Mouse (Mus musculus) mesoderm, embryonic 11.5 days (tissue): ENCODE measurements at regions not wholly inside any gene's neighbourhood (a gene's known extent, or its start where the extent isn't known, plus 50 kb on each side); places are given as distances from the start of the nearest gene placed in this dataset.
A peak's percentile ranks its signal among the peaks of the same experiment; 100 is the strongest.
"Not testable (repeated sequence)": the region's sequence is repeated elsewhere in the genome, so short reads cannot be mapped to it uniquely, and the experiment has no call there.

ENCODE experiments used
- DNase-seq: peaks from one replicate; pipeline ENCODE4 v3.0.0-alpha.2; 2012; ENCODE audit warnings: low read depth, low spot score

DNA sequence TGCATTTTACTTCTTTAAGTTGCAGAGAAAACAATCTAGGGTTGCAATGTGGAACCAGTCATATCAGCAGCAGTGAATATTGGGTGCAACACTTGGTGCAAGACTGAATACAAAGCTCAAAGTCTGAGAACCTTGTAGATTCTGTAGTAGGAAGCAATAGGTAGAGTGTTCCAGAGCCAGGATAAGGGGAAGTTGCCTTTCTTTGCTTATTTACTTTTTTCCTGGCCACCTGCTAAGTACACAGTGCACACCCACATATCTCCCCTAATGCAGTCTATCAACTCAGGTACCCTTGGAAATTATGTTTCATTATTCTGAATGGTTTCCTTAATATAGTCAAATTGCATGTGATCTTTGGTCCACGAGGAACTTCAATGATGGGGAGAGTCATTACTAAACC is 464.9 kb downstream of the Inhba start:
- no peak for DNase-seq

DNA sequence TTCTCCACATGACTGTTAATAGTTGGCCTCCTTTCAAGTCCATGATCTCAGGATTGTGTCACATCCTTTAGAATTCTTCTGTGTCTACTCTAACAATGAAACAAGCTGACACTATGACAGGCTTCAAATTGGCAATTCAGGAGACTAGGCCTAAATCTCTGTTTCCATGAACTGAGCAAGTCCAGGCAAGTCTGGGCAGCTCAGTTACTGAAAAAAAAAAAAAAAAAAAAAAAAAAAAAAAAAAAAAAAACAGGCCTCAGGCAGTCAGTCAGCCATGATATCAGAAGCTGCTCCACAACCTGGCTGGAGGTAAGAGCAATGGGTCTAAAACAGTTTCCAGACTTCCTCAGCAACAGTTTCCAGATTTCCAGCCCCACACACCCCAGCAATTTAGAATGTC is 475.6 kb downstream of the Inhba start:
- DNase-seq: no peak

DNA sequence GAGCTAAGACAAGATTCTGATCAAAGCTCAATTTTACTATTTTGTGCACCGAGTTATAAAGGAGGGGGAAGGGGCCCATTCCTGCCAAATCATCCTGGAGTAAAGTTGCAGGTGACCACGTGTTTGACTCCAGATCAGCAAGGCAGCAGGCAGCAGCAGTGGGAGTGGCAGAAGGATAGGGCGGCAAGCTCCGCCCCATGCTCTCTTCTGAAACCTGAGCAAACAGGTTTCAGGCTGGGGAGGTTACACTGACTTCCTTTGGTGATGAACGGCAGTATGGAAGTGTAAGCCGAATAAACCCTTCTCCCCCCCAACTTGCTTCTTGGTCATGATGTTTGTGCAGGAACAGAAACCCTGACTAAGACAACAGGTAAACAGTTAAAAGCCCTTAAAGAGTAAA is 479.0 kb downstream of the Inhba start:
- DNase-seq: not testable (repeated sequence)

DNA sequence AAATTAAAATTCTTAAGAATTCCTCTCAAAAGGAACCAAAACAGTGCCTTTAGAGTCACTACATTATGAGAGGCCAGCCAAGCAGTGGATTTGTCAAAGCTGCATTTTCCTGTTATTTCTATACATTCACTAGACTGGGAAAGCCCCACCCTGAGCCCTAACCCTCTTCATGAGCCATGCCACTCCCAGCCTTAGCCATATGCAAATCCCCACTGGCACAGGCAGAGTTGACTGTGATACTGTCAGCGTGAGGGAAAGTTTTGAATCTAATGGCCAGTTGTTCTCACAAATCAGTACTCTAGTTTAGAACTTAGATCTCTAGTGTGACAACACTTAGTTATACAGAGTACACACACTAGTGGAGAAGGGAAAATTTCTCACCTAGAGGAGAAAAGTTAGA is 486.4 kb downstream of the Inhba start:
- no peak for DNase-seq

DNA sequence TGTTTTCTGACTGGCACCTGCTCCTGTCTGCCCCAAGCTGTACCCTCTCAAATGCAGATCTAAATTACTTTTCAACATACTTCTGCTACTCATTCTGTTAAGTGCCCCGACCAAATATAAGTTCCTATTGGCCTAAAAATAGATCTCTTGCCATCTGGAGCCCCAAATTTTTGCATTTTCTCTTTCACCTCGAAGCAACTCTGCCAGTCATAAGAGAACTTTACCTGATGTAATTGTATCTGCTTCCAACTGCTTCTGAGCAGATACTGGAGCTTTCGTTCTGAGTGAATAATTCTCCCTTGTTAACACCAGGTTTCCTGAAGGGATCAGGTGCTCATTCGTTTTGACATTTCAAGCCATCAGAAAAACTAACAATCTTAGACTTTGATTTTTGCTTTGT is 501.2 kb downstream of the Inhba start:
- DNase-seq: no peak

DNA sequence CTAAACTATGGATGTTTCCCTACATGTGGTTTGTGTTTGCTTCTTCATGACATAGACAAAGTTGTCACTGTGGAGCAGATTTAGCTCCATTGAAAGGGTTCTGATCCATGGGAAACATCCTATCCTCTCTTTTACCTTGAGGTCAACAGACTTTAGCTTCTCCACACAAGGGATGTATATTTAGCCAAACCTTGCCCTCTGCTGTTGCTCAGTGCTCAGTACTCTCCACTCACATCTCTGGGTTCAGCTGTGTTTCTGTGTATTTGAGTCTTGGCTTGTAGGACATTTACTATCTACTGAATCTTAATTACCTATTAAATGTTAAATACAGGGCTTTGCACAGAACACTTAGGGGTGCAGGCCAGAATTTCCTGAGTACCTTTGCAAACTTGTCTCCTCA is 503.5 kb downstream of the Inhba start:
- no peak for DNase-seq

DNA sequence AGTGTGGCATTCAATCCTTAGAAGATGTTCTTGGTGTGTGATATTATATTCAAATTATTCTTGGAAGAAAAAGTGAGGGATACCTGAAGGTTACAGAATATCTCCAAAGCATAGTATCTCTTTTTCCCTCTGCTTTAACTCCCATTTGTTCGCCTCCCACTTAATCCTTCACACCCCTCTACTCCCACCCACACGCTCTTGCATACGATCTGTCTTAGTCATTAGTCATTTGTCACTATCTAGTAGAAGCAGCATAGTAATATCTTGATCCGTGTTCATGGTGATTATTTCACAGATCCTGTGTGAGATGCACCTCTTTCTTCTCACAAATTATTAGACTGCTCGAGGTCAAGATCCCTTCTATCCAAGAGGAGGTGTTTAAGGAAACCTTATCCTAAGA is 517.4 kb downstream of the Inhba start:
- no peak for DNase-seq

DNA sequence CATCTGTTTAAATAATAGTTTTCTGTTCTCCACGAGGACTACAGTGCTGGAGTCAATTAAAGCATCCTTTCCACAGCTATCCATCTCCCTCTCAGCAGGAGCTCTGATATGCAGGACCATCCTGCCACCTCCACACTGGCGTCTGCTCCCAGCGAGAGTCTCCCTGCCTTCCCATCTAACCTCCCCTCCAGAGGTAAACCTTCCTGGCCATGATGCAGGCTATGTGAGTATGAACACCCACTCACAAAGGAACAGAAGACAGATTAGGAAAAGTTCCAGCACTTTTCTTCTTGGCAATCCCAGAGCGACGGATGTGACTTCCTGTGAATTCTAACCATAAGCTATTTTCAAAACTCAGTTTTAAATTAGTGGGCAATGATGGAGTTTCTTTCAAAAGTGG is 532.1 kb downstream of the Inhba start:
- DNase-seq: no peak

DNA sequence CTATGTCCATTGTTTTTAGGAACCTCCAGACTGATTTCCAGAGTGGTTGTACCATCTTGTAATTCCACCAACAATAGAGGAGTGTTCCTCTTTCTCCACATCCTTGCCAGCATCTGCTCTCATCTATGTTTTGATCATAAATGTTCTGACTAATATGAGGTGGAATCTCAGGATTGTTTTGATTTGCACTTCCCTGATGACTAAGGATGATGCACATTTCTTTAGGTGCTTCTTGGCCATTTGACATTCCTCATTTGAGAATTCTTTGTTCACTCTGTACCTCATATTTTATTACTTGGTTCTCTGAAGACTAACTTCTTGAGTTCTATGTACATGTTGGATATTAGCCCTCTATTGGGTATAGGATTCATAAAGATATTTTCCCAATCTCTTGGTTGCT is 538.4 kb downstream of the Inhba start:
- no peak for DNase-seq

DNA sequence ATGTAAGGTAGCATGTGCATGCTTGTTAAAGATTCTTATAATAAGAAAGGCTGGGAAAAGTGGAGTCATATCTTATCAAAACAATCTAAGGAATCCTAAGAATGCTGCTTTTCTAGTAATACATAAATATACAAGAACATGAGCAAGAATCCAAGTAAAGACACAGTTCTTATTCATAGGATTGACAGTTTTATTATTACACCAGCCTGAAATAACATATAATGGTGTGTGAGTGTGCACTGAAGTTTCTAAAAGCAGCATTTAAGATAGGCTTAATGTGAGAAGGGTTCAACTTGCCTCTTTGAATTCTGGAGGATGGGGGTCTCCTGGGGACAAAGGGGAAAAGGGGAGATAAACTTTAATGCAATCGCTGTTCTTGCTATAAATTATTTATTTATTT is 553.3 kb downstream of the Inhba start:
- no peak for DNase-seq

DNA sequence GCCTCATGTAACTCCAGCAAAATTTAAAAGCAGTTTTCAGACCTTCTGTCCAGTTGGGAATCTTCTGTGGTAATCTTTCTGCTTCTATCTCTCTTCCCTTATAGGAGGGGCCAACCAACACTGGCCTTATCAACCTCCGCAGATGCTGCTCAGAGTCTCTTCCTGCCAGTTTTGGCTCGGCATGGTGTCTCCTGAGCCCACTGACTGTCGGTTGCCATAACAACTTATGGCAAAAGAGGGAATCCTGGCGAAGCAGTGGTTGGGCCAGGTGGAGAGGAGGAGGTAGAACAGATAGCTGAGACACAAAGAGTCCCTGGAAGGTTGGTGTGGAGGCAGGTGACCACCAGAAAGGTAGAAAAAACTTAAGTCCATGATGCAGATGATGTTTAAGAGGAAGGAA is 562.4 kb downstream of the Inhba start:
- DNase-seq: no peak

DNA sequence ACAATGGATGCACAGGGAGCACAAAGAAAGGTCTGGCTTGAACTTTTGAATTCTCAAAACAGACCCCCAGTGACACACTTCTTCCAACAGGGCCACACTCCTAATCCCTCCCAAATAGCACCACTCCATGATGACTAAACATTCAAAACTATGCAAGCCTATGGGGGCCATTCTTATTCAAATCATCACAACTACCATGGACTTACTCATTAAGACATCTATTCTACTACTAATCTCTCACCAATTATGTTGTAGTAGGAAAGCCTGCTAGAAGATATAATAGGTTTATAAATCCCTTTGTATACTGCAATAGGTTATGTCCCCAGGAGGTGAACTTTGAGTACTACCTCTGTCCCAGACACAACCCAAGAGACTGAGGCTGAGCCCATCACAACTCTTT is 574.6 kb downstream of the Inhba start:
- DNase-seq: no peak

DNA sequence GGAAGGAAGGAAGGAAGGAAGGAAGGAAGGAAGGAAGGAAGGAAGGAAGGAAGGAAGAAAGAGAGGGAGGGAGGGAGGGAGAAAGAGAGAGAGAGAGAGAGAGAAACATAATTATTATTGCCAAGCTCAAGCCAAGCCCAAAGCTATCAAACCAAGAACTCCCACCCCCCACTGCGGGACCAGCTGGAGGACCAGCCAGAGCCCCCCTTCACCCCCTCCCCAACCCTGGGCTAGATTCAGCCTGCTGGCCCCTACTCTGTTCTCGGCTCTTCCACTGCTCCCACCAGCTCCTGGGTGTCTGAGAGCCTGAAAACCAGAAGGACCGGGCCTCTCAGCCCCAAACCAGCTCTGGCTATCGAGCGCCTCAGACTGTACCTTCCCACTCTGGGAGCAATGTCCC is 608.1 kb downstream of the Inhba start:
- DNase-seq: no peak

DNA sequence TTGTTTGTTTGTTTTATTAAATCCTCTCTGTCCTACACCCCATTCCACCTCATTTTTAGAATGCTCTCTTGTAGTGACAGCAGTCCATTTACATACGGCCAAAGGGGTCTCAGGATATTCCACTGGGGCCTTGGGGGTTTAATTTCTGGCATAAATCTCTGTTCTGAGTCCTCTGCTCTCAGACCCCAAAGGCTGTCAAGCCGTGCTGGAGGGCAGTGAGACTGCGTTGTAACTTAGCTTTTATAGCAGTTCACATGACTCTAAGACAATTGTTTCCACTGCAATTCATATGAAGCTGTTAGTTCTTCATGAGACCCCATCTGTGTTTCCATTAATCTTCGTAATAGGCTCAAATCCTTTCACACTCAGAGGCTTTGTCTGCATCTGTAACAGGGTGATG is 614.9 kb downstream of the Inhba start:
- DNase-seq: peak; percentile 48

DNA sequence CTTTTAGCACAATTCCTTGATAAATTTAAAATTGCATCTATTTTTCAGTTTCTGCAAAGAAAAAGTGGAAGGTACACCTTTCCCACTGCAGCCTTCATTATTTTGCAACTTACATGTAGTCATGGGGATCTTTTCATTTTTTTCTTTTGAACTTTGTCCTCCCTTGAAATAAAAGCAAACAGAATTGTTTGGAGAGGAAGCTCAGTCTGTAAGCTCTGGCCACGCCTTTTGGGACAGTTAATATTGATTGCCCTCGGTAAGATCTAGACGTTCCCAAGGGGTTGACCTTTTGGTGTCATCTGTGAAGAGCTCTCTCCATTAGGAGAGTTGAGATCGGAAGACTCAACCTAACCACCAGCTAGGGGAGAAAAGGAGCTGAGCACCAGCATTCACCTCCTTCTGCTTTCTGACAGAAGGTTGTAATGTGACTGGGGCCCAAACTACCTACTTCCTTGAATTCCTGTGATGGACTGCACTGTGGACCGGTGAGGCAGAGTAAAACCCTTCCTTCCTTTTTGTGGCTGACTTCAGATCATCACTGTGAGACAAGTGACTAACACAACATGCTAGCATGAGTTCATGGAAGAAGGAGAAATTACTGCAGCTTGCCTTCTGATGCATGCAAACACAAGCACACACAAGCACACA is 621.9 kb downstream of the Inhba start:
- no peak for DNase-seq

DNA sequence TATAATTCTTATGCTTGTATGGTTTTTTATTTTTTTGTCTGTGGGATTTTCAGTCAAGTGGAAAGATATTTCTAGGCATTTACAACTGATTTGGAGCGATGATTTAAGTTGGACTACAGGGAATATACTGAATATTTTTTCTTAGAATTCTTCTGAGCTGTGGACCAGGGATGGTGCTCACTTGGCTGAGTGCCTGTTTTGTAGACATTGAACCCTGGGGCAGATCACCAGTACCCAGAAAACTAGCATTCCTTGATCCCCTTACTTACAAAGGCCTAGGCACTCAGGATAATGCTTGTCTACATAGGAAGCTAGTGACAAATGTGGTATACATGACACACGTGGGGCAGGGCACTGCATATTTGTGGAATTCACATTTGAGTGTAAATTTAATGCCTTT is 624.6 kb downstream of the Inhba start:
- DNase-seq: no peak

DNA sequence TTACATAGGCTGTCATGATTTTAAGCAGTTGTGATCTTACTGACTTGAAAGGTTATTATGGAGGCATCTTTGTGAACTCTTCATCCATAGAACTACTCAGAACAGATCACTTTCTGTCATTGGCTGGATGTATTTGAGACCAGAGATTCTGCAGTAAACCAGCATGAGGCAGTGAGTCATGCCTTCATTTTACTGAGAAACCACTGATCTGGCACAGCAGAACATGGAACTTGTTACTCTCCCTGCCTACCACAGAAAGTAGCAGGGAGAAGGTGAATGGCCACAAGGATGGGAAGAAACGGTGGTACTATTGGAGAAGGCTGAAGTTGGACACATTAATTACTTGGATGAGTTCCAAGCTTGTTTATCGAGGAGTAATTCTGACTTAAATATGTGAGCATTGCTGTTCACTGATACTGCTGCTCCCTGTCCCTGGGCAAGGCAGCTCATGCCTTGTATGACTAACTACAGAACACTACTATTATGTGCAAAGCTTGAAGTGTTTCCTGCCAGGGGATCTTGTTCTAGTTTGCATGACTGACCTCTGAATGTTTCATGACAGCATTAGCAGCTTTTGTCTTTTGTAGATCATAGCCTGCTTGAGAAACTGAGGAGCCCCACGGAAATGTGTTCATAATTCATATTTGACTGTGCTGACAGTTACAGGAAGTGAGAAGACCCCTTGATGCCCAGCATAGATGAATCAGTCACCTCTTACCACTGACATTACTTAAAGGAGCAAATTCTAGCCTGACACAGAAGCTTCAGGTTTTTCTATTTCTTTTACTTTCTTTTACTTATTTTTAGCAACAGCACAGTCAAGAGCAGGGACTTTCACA is 630.2 kb downstream of the Inhba start:
- no peak for DNase-seq

DNA sequence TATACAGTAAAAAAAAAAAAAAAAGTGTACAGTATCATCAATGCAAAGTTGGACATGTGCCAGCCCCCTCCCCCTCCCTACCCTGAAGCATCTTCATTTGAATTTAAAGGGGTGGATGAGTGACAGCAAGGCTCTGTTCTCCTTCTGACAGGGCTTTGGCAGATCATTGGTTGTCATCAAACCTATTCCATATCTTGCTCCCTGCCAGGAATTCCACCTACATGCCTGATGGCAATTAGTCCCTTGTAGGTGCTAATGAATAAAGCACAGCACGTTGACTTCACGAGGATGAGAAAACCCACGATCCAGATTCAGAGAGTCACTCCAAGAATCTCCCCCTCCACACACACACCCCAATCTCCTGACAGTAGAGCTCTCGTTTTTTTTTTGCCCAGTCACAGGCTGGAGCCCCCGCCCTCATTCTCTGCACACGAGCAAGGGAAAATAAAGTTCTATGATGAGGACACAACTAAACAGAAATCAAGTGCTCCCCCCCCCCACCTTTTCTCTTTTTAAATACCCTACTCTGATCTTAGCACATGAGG is 630.9 kb downstream of the Inhba start:
- no peak for DNase-seq

DNA sequence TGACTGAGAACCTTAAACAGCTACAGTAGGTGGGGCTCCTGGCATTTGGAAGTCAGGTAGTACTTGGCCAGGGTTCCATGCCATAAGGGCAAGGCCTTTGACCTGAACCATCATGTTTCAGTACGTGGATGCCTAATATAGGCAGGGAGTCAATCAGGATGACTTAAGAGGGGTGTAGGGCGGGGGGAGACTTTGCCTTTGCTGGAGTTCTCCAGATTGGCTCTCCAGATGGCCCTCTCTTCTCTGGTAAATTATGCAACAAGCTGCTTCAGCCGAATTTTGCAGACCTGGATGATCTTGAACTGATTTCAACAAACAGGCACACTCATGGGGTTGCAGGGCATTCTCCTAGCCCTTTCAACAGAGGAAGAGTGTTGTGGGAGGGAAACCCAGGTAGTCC is 633.7 kb downstream of the Inhba start:
- DNase-seq: no peak

DNA sequence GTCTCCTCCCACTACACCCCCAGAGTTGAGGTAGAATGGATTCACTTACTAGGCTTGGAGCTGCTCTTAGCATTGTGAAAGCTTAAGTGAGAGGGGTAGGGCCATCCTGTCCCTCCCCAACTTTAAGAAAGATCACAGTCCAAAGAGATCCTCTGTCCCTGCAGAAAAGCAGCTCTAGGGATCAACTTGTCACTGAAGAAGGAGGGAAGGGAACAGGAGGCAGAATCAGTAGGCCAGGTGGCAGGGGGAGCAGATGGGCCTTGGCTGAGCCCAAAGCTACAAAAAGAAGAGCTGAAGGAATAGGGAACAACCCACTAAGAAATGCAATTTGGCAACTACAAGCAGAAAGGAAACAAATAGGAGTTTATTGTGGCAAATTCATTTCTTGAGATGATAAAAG is 634.4 kb downstream of the Inhba start:
- DNase-seq: no peak

DNA sequence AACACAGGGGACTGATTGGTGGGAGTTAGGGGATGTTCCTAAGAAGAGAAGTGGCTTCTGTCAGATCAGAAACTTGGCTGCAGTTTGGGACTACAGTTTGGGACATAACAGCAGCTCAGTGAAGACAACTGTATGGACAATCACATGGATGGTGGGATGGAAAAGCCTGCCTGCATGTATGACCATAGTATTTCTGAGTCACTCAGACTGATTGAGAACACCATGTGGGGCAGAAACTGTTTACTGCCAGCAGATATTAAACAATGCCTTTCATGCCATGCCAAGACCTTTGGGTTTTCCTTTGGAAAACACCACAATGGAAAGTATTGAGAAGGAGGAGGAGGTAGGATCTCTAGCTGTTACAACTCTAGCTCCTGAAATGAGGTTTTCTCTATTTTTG is 635.0 kb downstream of the Inhba start:
- no peak for DNase-seq

DNA sequence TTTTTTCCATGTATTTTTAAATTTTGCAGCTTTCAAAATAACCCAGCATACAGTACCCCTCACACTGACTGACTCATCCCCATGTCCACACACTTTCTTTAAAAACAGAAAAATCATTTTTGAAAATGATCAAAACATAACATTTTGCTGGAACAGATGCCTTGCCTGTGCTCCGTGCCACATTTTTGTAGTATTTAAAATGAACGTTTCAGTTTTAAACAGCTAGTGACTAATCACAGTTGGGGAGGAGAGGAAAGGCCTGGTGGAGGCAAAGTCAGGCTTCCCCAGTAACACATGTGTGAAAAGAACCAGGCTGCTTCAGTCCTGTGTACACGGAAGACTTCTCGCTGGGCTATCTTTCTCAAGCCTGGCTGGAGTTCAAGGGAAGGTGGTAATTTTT is 644.5 kb downstream of the Inhba start:
- DNase-seq: no peak

DNA sequence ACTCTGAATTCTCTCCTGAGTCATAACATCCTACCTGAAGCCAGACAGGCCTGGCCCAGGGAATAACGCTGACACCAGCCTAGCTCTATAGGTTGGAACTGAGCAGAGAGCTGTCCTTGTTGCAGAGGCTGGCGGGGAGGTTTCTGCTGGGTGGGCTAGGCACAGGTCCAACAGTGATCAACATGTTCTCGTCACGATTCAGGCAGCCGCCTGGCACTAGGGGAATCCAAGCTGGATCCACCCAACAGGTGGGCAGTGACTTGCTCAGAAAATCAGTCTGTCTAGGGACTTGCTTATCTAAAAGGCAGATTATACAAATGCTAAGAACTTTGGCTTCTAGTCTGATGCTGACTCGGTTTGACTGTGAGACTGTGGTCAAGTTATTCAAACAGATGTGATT is 648.2 kb downstream of the Inhba start:
- DNase-seq: no peak
